Mouse (Mus musculus) midbrain, embryonic 11.5 days (tissue): Measurements from ENCODE around the gene Ppp6r3. TPM values are rescaled to one million over a fixed set of nuclear protein-coding genes. Genes with fewer than 3 reads are reported as not detected.
"Not testable (repeated sequence)": the region's sequence is repeated elsewhere in the genome, so short reads cannot be mapped to it uniquely, and the experiment has no call there.

Experiments
- ATAC-seq: fragments of 200-750 bp; cut with Nextera tagmentation; 2 replicates; pipeline ENCODE4 v1.8.0; 2017; ENCODE audit warnings: moderate TSS enrichment, moderate library complexity; ENCODE audit not compliant: low FRiP score
- DNase-seq: peaks from one replicate; pipeline ENCODE4 v3.0.0; 2015; ENCODE audit warnings: low spot score; ENCODE audit errors: missing footprints
- H3K27ac ChIP-seq: fragments of 300-500 bp; sonication (generic); 2 replicates; pipeline ENCODE4 v1.5.1; 2014; ENCODE audit warnings: low read depth, low read length
- H3K27me3 ChIP-seq: fragments of 300-500 bp; sonication (generic); 2 replicates; pipeline ENCODE4 v1.6.1; 2014; ENCODE audit warnings: mild to moderate bottlenecking, low read length, moderate library complexity, mixed read lengths; ENCODE audit not compliant: control insufficient read depth, insufficient read depth
- H3K36me3 ChIP-seq: fragments of 300-500 bp; sonication (generic); 2 replicates; pipeline ENCODE4 v1.6.1; 2014; ENCODE audit warnings: mild to moderate bottlenecking, low read length, moderate library complexity, mixed read lengths; ENCODE audit not compliant: control insufficient read depth, insufficient read depth
- H3K4me1 ChIP-seq: fragments of 300-500 bp; sonication (generic); 2 replicates; pipeline ENCODE4 v1.6.1; 2014; ENCODE audit warnings: low read length; ENCODE audit not compliant: control insufficient read depth, insufficient read depth
- H3K4me2 ChIP-seq: fragments of 300-500 bp; sonication (generic); 2 replicates; pipeline ENCODE4 v1.6.1; 2014; ENCODE audit warnings: mild to moderate bottlenecking, moderate library complexity
- H3K4me3 ChIP-seq: fragments of 300-500 bp; sonication (generic); 2 replicates; pipeline ENCODE4 v1.5.1; 2014; ENCODE audit warnings: low read depth, low read length
- H3K9ac ChIP-seq: fragments of 300-500 bp; sonication (generic); 2 replicates; pipeline ENCODE4 v1.6.1; 2014; ENCODE audit warnings: low read length
- H3K9me3 ChIP-seq: fragments of 300-500 bp; sonication (generic); 2 replicates; pipeline ENCODE4 v1.6.1; 2016; ENCODE audit warnings: low read length; ENCODE audit not compliant: control insufficient read depth
- WGBS: fragments of 180-500 bp; shearing (Covaris S2); extraction: QIAGEN DNeasy Blood & Tissue Kit; methylation state at CpG from one replicate; pipeline ENCODE4 v1.1.7; 2014; 5-methylcytosine and 5-hydroxymethylcytosine counted together
- polyA plus RNA-seq: library from polyadenylated mRNA; unstranded; fragments of >200 nt; fragmentation: Nextera tagmentation; extraction: Ambion mirVana; gene quantifications from 2 replicates; pipeline ENCODE4 v1.2.1, GENCODE M21; 2014

Gene Ppp6r3
- polyA plus RNA-seq, 1 experiment from 2014 or later: 81.8 TPM

DNA sequence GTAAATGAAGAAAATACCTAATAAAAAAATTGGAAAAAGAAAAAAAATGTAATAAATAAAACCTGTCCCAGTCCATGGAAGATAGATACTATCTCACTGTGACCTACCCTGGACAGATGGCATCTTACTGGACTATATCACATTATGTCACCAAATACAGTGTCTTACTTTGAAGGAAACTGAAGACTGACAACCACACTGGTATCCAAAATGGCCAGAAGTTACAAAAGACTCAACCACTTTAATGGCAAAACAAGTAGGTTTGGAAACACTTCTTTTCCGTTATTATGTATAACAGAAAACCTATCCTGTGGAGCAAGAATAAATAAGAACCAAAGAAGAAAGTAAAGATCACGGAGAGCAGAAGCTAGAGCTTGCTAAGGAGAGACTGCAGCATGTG is 35.3 kb downstream of the Ppp6r3 start:
- no peaks in the 10 kb centered on the region for H3K9me3 ChIP-seq
- no peak overlapping the region for H3K4me3 ChIP-seq
- H3K4me1 ChIP-seq: no peaks in the 10 kb centered on the region
- DNase-seq (no peak), ATAC-seq (no peak)
- H3K9ac ChIP-seq: no peak overlapping the region
- H3K36me3 ChIP-seq: no peaks in the 10 kb centered on the region
- H3K27ac ChIP-seq: no peak overlapping the region
- 95% methylated on average over 2 of the region's 2 CpGs for WGBS
- no peak overlapping the region for H3K4me2 ChIP-seq
- no peaks in the 10 kb centered on the region for H3K27me3 ChIP-seq

DNA sequence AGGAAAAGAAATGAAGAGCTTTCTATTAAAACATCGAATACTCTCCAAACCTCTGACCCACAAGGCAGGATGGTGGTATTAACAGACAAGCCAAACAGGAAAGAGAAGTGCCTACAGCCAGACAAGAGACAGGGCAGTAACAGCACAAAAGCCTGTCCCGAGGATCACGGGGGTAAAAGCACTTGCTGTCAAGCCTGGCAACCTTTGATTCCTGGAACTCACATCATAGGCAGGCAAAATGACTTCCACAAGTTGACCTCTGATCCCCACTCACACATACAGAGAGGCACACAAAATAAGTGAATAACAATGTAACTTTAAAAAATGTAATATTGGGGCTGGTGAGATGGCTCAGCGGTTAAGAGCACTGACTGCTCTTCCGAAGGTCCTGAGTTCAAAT is 36.1 kb downstream of the Ppp6r3 start:
- no peak overlapping the region for H3K4me3 ChIP-seq
- H3K36me3 ChIP-seq: no peaks in the 10 kb centered on the region
- no peak for ATAC-seq
- no peaks in the 10 kb centered on the region for H3K9me3 ChIP-seq
- no peak overlapping the region for H3K4me2 ChIP-seq
- WGBS: 93% methylated on average over 5 of the region's 5 CpGs
- H3K9ac ChIP-seq: no peak overlapping the region
- no peak overlapping the region for H3K27ac ChIP-seq
- DNase-seq: no peak
- H3K4me1 ChIP-seq: no peaks in the 10 kb centered on the region
- no peaks in the 10 kb centered on the region for H3K27me3 ChIP-seq

DNA sequence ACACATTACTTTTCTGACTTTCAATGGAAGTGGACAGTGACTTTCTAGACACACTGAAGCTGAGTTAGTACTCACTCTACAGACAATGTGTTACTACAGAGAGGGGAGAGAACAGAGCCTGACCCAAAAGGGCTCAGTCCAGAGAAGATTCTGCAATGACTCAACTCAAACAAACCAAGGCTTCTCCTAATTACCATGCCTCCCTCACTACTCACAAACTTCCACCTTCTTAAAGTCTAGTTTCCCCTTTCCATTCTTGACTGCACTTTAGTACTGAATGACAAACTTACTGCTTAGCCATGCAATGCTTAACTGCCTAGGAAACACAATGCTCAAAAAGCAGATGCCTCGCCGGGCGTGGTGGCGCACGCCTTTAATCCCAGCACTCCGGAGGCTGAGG is 37.9 kb downstream of the Ppp6r3 start:
- no peak for ATAC-seq
- no peaks in the 10 kb centered on the region for H3K27me3 ChIP-seq

DNA sequence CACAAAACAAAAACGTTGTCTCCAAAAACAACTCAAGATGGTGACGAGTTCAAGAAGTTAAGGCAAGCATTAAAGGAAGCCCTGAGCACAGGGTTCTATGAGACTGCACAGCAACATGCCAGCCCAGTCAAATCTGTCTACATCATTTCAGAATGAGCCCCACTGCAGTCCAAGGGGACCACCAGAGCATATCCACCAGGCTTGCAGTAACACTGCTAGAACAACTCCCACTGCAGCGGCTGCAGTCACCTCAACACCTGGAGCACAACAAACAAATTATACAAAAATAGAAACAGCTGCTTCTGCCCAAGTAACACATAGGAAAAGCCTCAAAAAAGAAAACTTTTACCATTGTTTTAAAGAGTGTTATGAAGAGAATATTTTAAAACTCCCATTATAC is 40.6 kb downstream of the Ppp6r3 start:
- ATAC-seq (no peak), DNase-seq (no peak)
- H3K27ac ChIP-seq: no peak overlapping the region
- WGBS: 85% methylated on average over 3 of the region's 3 CpGs
- no peaks in the 10 kb centered on the region for H3K36me3 ChIP-seq
- no peak overlapping the region for H3K4me3 ChIP-seq
- no peak overlapping the region for H3K9ac ChIP-seq
- no peaks in the 10 kb centered on the region for H3K9me3 ChIP-seq
- H3K4me1 ChIP-seq: no peaks in the 10 kb centered on the region
- H3K27me3 ChIP-seq: no peaks in the 10 kb centered on the region
- no peak overlapping the region for H3K4me2 ChIP-seq

More for the DNA sequence above, 37.9 kb downstream of the Ppp6r3 start:
- Histone ChIP-seq H3K4me3 (no peak overlapping the region), H3K9ac (no peak overlapping the region), H3K4me1 (no peaks in the 10 kb centered on the region), H3K36me3 (no peaks in the 10 kb centered on the region), H3K4me2 (no peak overlapping the region), H3K27ac (no peak overlapping the region), H3K9me3 (no peaks in the 10 kb centered on the region)
- no peak for DNase-seq
- WGBS: 92% methylated on average over 6 of the region's 6 CpGs

DNA sequence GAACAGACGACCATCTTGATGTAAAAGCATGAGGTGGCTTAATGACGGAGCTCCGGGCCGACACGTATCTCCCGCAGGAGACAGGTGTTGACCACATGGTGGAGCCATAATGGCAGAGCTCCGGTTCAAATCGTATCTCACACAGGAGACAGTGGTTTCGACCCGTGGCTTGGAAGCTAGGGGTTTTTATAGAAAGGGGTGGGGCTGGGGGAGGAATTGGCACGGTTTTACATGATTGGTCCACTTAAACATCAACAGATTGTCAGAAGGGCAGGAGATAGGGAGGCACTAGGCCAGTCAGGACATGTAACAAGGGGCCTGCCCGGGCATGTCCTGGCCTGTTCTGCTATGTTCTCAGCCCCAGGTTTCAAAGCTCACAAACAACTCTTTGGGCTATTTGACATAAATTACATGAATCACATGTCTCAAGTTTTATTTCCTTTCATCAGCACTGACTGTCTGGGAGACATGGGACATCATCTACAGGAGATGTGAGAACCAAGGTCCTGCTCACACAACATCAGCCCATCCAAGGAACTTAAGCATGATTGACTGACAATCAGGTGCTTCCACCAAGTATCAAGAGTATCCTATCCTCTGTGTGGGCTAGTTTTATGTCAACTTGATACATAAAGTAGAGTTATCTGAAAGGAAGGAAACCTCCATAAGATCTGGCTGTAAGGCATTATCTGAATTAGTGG is 42.1 kb downstream of the Ppp6r3 start:
- H3K9ac ChIP-seq, H3K4me1 ChIP-seq, H3K4me3 ChIP-seq, H3K36me3 ChIP-seq, DNase-seq, ATAC-seq, H3K9me3 ChIP-seq, H3K27me3 ChIP-seq, H3K4me2 ChIP-seq, H3K27ac ChIP-seq: not testable (repeated sequence)
- 93% methylated on average over 12 of the region's 12 CpGs for WGBS

DNA sequence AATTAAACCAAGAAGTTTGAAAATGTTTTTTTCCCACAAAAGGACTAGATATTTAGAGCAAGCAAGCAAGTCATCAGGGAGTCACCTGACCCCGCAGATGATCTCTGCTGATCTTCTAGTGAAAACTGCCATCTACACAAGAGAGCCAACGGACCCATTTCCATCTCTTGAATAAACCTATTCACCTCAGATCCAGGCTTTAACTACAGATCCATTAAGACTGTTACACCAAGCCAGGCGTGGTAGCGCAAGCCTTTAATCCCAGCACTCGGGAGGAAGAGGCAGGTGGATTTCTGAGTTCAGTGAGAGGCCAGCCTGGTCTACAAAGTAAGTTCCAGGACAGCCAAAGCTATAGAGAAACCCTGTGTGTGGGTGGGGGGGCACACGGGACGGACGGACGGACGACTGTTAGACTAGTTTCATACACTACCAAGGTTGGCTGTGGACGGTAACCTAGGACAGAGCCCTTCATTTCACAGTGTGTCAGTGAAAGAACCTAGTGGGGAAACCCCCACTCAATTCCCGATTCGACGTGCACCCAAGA is 42.8 kb downstream of the Ppp6r3 start:
- no peak overlapping the region for H3K4me2 ChIP-seq
- no peaks in the 10 kb centered on the region for H3K4me1 ChIP-seq
- H3K27me3 ChIP-seq: no peaks in the 10 kb centered on the region
- WGBS: 95% methylated on average over 14 of the region's 14 CpGs
- ATAC-seq (no peak), DNase-seq (no peak)
- H3K9ac ChIP-seq: no peak overlapping the region
- no peaks in the 10 kb centered on the region for H3K9me3 ChIP-seq
- no peak overlapping the region for H3K27ac ChIP-seq
- H3K4me3 ChIP-seq: no peak overlapping the region
- H3K36me3 ChIP-seq: no peaks in the 10 kb centered on the region

DNA sequence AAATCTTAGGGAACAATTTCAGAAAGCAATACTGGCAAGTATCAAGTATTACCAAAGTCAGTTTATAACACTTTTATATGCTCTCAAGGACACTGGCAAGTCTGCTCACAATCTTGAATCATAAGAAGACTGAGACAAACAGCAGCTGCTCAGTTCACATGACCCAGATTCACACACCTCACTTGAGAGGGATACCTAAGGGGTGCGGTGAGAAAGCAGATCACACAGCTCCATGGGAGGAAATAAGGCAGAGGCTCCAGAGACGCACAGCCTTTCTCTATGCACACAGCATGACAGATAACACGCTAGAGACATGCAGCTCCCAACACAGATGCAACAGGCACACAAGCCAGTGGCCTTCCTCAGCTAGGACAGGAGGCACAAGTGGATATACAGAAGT is 45.8 kb downstream of the Ppp6r3 start:
- H3K4me1 ChIP-seq: no peaks in the 10 kb centered on the region
- DNase-seq: no peak
- H3K36me3 ChIP-seq: peaks cover 4% of the 10 kb centered on the region; the same call in 1 of the 2 replicates
- no peak overlapping the region for H3K9ac ChIP-seq
- H3K27ac ChIP-seq: no peak overlapping the region
- H3K9me3 ChIP-seq: no peaks in the 10 kb centered on the region
- no peak for ATAC-seq
- H3K4me2 ChIP-seq: no peak overlapping the region
- WGBS: 92% methylated on average over 3 of the region's 3 CpGs
- H3K27me3 ChIP-seq: no peaks in the 10 kb centered on the region
- no peak overlapping the region for H3K4me3 ChIP-seq

DNA sequence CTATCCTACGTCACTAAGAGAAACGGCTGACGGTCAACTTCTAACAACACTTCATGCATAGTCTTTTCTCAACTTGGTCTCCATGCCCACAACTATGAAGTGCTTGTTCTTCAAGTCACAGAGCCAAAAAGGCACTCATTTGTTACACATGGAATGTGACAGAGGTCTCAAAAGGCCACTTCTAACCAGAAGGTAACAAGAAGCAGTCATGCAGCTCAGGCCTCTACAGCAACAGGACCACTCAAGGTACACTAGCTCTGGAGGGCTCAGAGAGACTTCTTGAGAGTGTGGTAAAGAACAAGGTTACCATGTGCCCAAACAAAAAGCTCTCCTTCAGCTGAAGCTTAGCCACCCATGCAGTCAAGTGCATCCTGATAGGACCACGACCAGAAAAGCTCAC is 46.9 kb downstream of the Ppp6r3 start:
- no peak overlapping the region for H3K9ac ChIP-seq
- H3K27me3 ChIP-seq: no peaks in the 10 kb centered on the region
- H3K4me2 ChIP-seq: no peak overlapping the region
- no peak overlapping the region for H3K4me3 ChIP-seq
- 88% methylated on average over 4 of the region's 4 CpGs for WGBS
- no peaks in the 10 kb centered on the region for H3K4me1 ChIP-seq
- no peaks in the 10 kb centered on the region for H3K9me3 ChIP-seq
- no peak for ATAC-seq
- DNase-seq: no peak
- no peak overlapping the region for H3K27ac ChIP-seq
- peaks cover 4% of the 10 kb centered on the region; the same call in 1 of the 2 replicates for H3K36me3 ChIP-seq

DNA sequence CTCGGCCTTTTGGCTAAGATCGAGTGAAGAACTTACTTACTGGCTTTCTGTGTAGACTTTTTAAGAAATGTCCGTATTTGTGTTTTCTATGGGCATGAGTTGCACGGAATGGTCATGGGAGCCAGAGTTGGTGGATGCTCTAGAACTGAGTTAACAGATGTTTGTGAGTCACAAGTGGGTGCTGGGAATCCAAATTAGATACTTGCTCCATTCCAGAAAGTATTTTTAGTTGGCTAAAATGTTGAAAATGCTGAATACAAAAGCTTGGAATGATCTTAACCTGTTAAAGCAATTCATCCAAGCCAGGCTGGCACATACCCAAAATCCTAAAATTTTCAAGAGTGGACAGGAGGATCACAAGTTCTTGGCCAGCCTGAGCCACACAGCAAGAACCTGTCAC is 48.0 kb downstream of the Ppp6r3 start:
- DNase-seq: no peak
- 98% methylated on average over 4 of the region's 4 CpGs for WGBS

More for the DNA sequence above, 48.0 kb downstream of the Ppp6r3 start:
- Histone ChIP-seq H3K4me1 (no peaks in the 10 kb centered on the region), H3K9ac (no peak overlapping the region), H3K9me3 (no peaks in the 10 kb centered on the region), H3K4me2 (no peak overlapping the region), H3K36me3 (peaks cover 4% of the 10 kb centered on the region; the same call in 1 of the 2 replicates), H3K27me3 (no peaks in the 10 kb centered on the region), H3K4me3 (no peak overlapping the region), H3K27ac (no peak overlapping the region)
- no peak for ATAC-seq
